Mouse (Mus musculus): ENCODE measurements around the gene Prss36.

DNA sequence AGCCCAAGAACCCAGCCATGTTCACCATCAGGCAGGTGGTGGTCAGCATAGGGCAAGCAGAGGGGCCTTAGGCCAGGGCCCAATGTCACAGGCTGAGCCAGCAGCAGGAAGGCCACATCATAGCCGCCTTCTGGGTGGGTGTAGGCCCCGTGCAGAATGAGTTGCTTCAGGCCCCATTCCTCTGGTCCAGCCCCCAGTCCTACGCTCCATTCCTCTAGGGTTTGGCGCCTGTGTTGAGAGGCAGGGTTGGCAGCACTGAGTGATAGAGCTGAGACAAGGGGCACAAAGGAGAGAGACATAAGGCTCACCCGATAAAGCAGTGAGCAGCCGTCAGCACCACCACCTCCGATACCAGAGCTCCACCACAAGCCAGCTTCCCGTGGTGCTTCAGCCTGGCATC lies 59.3 kb downstream of the Prss36 start:
- TF ChIP-seq EP300 (optimal IDR thresholded peaks at IDR 0.05) (no peak), CTCF (IDR thresholded peaks at IDR 0.05; ENCODE audit: low read depth) (no peak)

All from stomach, postnatal 0 days (tissue).